Mouse (Mus musculus): ENCODE results near the gene Spred2.

DNA sequence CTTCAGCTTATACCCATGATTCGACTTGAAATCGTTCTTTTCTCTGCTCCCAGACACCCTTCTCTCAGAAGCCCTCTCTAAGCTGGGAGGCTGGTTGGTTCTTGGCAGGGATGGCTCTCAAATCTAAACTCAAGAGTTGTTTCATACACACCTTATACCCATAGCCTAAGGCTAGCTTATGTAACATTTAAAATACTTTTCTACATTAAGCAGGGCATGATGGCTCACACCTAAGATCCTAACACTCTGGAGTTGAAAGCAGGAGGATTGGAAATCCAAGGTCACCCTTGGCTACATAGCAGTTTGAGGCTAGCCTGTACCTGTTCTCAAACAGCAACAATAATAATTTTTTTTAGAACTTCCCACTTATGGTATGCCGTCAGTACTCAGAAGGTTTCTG, 34.8 kb downstream of the Spred2 start:
- no peak for TF ChIP-seq CTCF (IDR thresholded peaks at IDR 0.05; ENCODE audit: borderline replicate concordance, control insufficient read depth, extremely low read depth, insufficient read depth, low read length, poor library complexity)
- no peak for TF ChIP-seq POLR2A (IDR thresholded peaks at IDR 0.05; ENCODE audit: control insufficient read depth, extremely low read depth, insufficient read depth, low read length, poor library complexity)

Data from thymus, adult 2 months (tissue).